Mouse (Mus musculus) Patski (cell line): ENCODE measurements at regions not wholly inside any gene's neighbourhood (a gene's known extent, or its start where the extent isn't known, plus 50 kb on each side); places are given as distances from the start of the nearest gene placed in this dataset.

ENCODE experiments used
- ATAC-seq: fragments of 100-300 bp; one replicate; pipeline ENCODE4 v1.8.0; 2021
- CTCF ChIA-PET: fragments of 350-600 bp; sonication (Branson Sonifier 250); formaldehyde crosslinking; loops from one replicate; lab custom pipeline; 2022; ENCODE audit warnings: inconsistent platforms; lab: Charles Lee
- POLR2A ChIA-PET: fragments of 350-600 bp; sonication (Branson Sonifier 250); formaldehyde crosslinking; loops from one replicate; lab custom pipeline; 2022; ENCODE audit warnings: antibody characterized with exemption, inconsistent platforms; lab: Charles Lee
- DNase-seq: peaks from one replicate; pipeline ENCODE4 v3.0.0-alpha.2; 2011; ENCODE audit warnings: low read depth, low spot score
- H3K27me3 ChIP-seq: fragments of 371-371 bp; one replicate; pipeline ENCODE4 v1.5.1; 2021
- CTCF ChIP-seq: fragments of 100-300 bp; IDR thresholded peaks from one replicate; pipeline ENCODE4 v1.5.1; 2021
- in situ Hi-C: fragments of 300-500 bp; cut with MboI; formaldehyde crosslinking; loops from 3 replicates; pipeline ENCODE4 v1.11.1; 2018; ENCODE audit warnings: low pct_unique_long_range_greater_than_20kb, mixed read lengths

DNA sequence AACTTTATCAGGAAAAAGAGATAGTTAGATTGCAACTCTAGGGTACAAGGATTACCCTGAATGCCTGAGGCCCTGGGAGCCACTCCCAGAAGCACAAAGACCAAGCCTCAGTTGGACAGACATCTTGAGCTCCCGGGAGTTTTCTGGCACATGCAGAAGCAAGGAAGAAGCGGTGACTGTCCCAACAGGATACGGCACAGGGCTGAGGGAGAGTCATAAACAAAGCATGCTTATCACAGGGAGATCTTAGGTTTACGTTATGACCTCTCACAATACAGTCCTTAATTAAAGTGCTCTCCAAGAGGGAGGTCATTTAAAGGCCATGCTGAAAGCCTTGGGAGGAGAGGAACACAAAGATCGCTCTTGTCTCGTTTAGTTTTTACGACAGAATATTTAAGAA, 143.1 kb downstream of the Gm11361 start:
- ChIA-PET CTCF (interaction anchor here (1.1 kb wide), 1 partner anchor 9 kb away, joined by 3 read pairs; no protein-coding TSS in a partner anchor), POLR2A (no interaction called here)
- no peak for TF ChIP-seq CTCF
- no peaks in the 10 kb centered on the region for H3K27me3 ChIP-seq
- ATAC-seq (no peak), DNase-seq (no peak)
- in situ Hi-C loops = no loop called here
